Mouse (Mus musculus) fat pad, adult 2 months (tissue): ENCODE measurements around the gene Dnajc6.

Source experiments
- DNase-seq: peaks from one replicate; pipeline ENCODE4 v3.0.0-alpha.2; 2011; ENCODE audit warnings: low read depth, low spot score; ENCODE audit errors: extremely low read depth

The Dnajc6 gene

GRCm38 (mm10) chr4:101682620-101683019, 186.2 kb downstream of the Dnajc6 start:
- DNase-seq, result no peak

DNA sequence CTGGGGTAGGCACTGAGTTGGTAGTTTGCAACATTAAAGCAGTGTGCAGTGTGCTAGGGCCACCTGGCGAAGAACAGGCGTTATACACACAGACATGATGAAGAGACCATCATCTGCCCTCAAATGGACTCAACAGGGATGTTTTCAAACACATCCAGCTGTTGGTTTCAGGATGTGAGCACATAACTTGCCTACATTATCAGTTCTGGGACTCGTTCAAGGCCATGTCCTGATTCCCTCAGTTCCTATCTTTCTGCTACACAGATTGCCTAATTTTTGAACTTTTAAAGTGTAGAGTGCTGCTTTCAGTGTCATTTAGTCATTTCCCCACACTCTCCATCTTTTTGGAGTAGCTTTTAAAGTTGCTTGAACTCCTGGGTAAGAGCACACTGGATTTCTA, 186.6 kb downstream of the Dnajc6 start:
- no peak for DNase-seq

GRCm38 (mm10) chr4:101684821-101685220, 188.4 kb downstream of the Dnajc6 start:
- no peak for DNase-seq

DNA sequence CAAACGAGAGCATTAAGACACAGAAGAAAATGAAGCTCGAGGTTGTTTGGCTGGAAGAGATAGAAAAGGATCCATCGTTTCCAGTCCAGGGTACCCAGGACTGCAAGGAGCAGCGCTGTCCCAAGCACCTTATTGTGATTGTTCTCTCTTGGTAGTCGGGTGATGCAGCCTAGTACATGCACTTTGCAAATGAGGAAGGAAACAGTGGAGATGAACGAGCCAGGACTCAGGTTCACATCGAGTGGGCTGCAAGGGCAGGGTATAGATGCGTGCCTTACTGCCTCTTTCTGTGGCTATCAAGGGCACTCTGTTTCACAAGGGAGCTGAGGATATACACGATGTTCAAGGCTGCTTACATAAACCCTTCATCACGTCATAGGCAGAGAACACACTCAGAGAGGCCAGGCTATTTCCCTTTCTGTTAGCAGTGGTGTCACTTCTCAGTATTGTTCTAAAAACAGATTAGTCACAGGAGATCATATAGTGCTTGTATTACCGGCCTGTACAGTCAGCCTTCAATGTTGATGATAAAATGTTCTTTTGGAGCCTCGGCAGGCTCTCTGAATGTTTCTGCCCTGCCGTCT, 189.9 kb downstream of the Dnajc6 start:
- no peak for DNase-seq

- no peak for DNase-seq
Measured at GRCm38 (mm10) chr4:101689241-101689640, 192.8 kb downstream of the Dnajc6 start.

DNA sequence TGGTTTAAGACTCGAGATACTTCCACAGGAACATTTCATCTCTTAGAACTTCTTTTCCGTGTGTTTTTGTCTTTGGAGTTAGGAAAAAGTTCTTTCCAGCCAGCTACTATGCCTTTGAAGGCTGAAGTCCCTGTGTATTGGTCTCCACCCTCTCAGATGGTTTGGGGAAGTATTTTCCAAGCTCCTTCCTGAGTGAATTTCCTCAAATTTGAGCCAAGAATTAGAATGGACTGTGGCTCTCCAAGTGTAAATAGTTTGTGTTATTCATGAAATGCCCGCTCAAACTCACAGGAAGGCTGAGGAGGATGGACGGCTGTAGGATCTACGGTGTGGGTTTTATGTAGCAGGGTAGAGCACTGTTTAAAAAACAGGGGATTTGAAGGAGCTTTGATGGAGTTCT, 193.2 kb downstream of the Dnajc6 start:
- no peak for DNase-seq
